Mouse (Mus musculus) hindbrain, embryonic 11.5 days (tissue): ENCODE data around the gene Adap1. TPM values are rescaled to one million over a fixed set of nuclear protein-coding genes. Genes with fewer than 3 reads are reported as not detected.

ENCODE experiments used
- ATAC-seq: fragments of 200-750 bp; cut with Nextera tagmentation; 2 replicates; pipeline ENCODE4 v1.8.0; 2017; ENCODE audit warnings: mild to moderate bottlenecking, moderate TSS enrichment, moderate library complexity; ENCODE audit not compliant: low FRiP score
- DNase-seq: peaks from one replicate; pipeline ENCODE4 v3.0.0-alpha.2; 2015; ENCODE audit warnings: low spot score
- H3K27ac ChIP-seq: fragments of 300-500 bp; sonication (generic); 2 replicates; pipeline ENCODE4 v1.5.1; 2014; ENCODE audit warnings: mild to moderate bottlenecking, low read depth, low read length
- H3K27me3 ChIP-seq: fragments of 300-500 bp; sonication (generic); 2 replicates; pipeline ENCODE4 v1.6.1; 2014; ENCODE audit warnings: mild to moderate bottlenecking, low read length, moderate library complexity, mixed read lengths; ENCODE audit not compliant: control insufficient read depth, insufficient read depth
- H3K36me3 ChIP-seq: fragments of 300-500 bp; sonication (generic); 2 replicates; pipeline ENCODE4 v1.6.1; 2014; ENCODE audit warnings: mild to moderate bottlenecking, low read length, moderate library complexity, mixed read lengths; ENCODE audit not compliant: control insufficient read depth, insufficient read depth
- H3K4me1 ChIP-seq: fragments of 300-500 bp; sonication (generic); replicated peaks from 2 replicates; pipeline ENCODE4 v1.6.1; 2014; ENCODE audit warnings: low read length, mixed read lengths; ENCODE audit not compliant: control insufficient read depth, insufficient read depth
- H3K4me2 ChIP-seq: fragments of 300-500 bp; sonication (generic); replicated peaks from 2 replicates; pipeline ENCODE4 v1.6.1; 2014; ENCODE audit warnings: mild to moderate bottlenecking, low read depth, low read length
- H3K4me3 ChIP-seq: fragments of 300-500 bp; sonication (generic); 2 replicates; pipeline ENCODE4 v1.5.1; 2014; ENCODE audit warnings: low read depth, low read length
- H3K9ac ChIP-seq: fragments of 300-500 bp; sonication (generic); 2 replicates; pipeline ENCODE4 v1.6.1; 2014; ENCODE audit warnings: low read depth, low read length
- H3K9me3 ChIP-seq: fragments of 300-500 bp; sonication (generic); 2 replicates; pipeline ENCODE4 v1.6.1; 2016; ENCODE audit warnings: low read length; ENCODE audit not compliant: control insufficient read depth
- WGBS: fragments of 180-500 bp; shearing (Covaris S2); extraction: QIAGEN DNeasy Blood & Tissue Kit; methylation state at CpG from one replicate; pipeline ENCODE4 v1.1.7; 2014; 5-methylcytosine and 5-hydroxymethylcytosine counted together
- polyA plus RNA-seq: library from polyadenylated mRNA; unstranded; fragments of >200 nt; fragmentation: Nextera tagmentation; extraction: Ambion mirVana; gene quantifications from 2 replicates; pipeline ENCODE4 v1.2.1, GENCODE M21; 2014

Gene Adap1
- polyA plus RNA-seq = 2.1 and 4.0 TPM in 2 replicates

DNA sequence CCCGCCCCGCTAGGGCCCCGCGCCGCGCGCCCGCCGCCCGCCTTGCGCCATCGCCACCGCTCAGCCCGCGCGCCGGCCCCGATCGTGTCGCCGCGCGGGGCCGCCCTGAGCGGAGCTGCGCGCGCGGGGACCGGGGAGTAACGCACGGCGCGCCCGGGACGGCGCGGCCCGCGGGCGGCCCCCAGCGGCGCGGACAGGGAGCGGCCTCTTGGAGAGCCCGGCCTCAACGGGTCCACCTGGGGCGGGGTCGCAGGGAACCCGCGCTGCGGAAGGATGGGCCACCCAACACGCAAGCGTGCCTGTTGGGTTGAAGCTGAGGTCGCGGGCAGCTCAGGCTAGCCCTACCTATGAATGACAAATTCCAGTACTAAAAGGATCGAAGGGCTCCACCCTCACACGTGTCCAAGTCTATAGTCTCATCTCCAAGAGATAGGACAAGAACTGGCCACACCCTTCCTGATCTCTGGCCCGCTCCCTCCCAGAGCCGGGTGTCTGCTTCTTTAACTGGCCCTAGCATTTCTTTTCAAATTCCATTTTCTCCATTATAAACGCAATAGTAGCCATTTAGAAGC lies at the start of gene Adap1:
Gene Adap1 (minus strand): TSS at position 228 of the 572 bp plus-strand sequence.
- Histone ChIP-seq H3K36me3 (no peaks in the 10 kb centered on the region), H3K27me3 (peaks cover 27% of the 10 kb centered on the region), H3K4me3 (peak within 1 kb of the TSS; percentile 60), H3K9me3 (no peaks in the 10 kb centered on the region), H3K27ac (no peak within 1 kb of the TSS), H3K4me2 (peak within 1 kb of the TSS; percentile 98), H3K4me1 (0 out of 2 replicates have a peak, but pooled peaks cover 5% of the 10 kb centered on the region), H3K9ac (peak within 1 kb of the TSS; percentile 61)
- peak; percentile 67 for ATAC-seq
- peak; percentile 75 for DNase-seq
- 4% methylated on average over 52 of the region's 61 CpGs for WGBS

DNA sequence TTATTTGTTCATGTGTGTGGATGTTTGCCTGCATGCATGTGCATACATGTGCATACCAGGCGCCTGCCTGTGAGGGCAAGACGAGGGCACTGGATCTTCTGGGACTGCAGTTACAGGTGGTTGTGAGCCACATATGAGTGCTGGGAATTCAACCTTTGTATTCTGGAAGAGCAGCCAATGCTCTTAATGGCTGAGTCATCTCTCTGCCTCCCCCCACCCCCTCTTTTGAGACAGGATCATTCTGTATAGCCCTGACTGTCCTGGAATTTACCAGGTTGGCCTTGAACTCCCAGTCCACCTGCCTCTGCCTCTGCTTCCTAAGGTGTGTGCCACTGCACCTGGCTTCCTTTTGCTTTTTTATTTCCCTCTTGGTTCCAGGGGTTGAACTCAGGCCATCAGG lies 49.4 kb upstream of the Adap1 start:
- WGBS = 81% methylated on average over 2 of the region's 2 CpGs
- H3K27me3 ChIP-seq = no peaks in the 10 kb centered on the region
- H3K4me2 ChIP-seq = no peak overlapping the region
- no peak overlapping the region for H3K9ac ChIP-seq
- no peak overlapping the region for H3K27ac ChIP-seq
- no peak overlapping the region for H3K4me3 ChIP-seq
- H3K4me1 ChIP-seq = peaks cover 4% of the 10 kb centered on the region; the same call in 1 of the 2 replicates
- H3K36me3 ChIP-seq = no peaks in the 10 kb centered on the region
- ATAC-seq (no peak), DNase-seq (no peak)
- H3K9me3 ChIP-seq = no peaks in the 10 kb centered on the region

DNA sequence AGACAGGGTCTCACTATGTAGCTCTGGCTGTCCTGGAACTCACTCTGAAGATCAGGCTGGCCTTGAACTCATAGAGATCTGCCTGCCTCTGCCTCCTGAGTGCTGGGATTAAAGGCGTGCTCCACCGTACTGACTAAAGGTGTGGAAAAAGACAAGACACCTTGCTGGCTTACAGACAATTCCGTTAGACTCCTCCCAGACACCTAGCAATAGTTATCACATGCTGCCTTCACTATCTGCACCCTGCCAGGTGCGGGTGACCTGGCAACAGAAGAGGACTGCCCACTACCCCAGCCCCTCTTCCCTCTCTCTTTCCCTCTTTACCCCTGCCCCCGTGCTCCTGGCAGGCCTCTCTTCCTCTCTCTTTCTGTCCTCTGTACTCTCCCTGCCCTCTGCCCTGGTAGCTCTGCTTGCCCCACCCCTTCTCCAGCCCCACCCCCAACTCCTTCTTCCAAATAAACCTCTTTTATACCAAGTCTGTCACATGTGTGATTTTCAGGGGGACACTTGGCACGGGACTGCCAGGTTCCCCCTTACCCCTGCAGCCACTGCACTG lies 48.5 kb upstream of the Adap1 start:
- no peak overlapping the region for H3K27ac ChIP-seq
- H3K4me3 ChIP-seq = no peak overlapping the region
- 84% methylated on average over 6 of the region's 6 CpGs for WGBS
- H3K27me3 ChIP-seq = no peaks in the 10 kb centered on the region
- H3K4me1 ChIP-seq = peaks cover 4% of the 10 kb centered on the region; the same call in 1 of the 2 replicates
- no peaks in the 10 kb centered on the region for H3K9me3 ChIP-seq
- H3K4me2 ChIP-seq = no peak overlapping the region
- H3K36me3 ChIP-seq = no peaks in the 10 kb centered on the region
- DNase-seq = no peak
- no peak for ATAC-seq
- no peak overlapping the region for H3K9ac ChIP-seq

DNA sequence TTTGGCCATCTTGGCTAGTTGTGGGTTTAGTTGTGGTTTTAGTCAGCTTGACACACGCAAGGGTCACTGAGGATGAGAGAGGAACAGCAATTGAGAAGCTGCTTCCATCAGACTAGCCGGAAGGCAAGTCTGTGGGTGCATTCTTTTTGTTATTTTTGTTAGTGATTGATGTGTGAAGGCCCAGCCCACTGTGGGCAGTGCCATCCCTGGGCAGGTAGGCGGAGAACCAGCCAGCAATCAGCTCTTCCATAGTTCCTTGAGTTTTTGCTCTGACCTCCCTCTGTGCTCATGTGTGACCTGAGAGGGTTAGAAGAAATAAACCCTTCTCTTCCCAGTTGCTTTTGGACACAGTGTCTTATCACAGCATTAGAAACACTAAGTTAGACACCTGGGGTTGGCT lies 47.7 kb upstream of the Adap1 start:
- H3K9ac ChIP-seq = no peak overlapping the region

DNA sequence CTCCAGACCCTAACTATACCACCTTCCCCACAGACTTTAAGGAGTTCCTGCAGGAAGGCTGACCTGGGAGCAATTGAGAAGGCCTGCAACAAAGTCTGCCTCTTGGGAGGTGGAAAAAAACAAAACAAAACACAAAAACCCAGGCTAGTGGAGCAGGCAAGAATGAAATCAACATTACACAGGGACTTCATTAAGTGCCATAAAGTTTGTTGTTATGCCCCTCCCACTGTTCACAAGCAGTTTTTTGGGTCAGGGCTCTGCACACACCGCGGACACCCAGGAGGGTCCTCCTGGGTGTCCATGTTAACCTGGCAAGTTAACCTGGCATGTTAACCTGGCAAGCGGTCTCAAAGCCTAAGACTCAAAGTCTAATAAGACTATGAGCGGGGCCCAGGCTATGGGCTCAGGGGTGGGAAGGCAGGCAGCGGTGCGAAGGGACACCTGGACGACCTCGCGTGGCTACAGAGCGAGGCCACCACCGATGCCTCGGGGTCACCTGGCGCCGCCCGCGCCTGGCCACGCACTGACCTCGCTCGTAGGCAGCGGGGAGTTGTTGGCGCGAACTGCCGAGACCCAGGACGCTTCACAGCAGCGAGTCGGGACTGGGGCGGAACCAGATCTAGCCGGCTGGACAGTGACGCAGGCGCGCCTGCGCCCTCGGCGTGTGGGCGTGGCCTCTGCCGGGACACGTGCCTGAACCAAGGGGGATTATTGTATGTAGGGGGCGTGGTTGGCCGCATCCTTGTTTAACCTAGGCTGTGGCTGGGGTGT lies 46.4 kb upstream of the Adap1 start:
- Histone ChIP-seq H3K36me3 (no peaks in the 10 kb centered on the region), H3K9ac (peak overlapping the region; percentile 87), H3K27ac (peak overlapping the region; percentile 53; the same call in 1 of the 2 replicates), H3K4me1 (peaks cover 4% of the 10 kb centered on the region; the same call in 1 of the 2 replicates), H3K27me3 (no peaks in the 10 kb centered on the region), H3K9me3 (no peaks in the 10 kb centered on the region), H3K4me3 (peak overlapping the region; percentile 51), H3K4me2 (peak overlapping the region; percentile 88)
- DNase-seq (peak; percentile 95), ATAC-seq (peak; percentile 92)
- WGBS = under 1% methylated on average over 38 of the region's 39 CpGs

More for the DNA sequence above, 47.7 kb upstream of the Adap1 start:
- Histone ChIP-seq H3K4me1 (peaks cover 4% of the 10 kb centered on the region; the same call in 1 of the 2 replicates), H3K27me3 (no peaks in the 10 kb centered on the region), H3K36me3 (no peaks in the 10 kb centered on the region), H3K4me2 (no peak overlapping the region), H3K9me3 (no peaks in the 10 kb centered on the region), H3K27ac (no peak overlapping the region), H3K4me3 (no peak overlapping the region)
- WGBS = 77% methylated on average over 3 of the region's 3 CpGs
- ATAC-seq = no peak
- DNase-seq = no peak

DNA sequence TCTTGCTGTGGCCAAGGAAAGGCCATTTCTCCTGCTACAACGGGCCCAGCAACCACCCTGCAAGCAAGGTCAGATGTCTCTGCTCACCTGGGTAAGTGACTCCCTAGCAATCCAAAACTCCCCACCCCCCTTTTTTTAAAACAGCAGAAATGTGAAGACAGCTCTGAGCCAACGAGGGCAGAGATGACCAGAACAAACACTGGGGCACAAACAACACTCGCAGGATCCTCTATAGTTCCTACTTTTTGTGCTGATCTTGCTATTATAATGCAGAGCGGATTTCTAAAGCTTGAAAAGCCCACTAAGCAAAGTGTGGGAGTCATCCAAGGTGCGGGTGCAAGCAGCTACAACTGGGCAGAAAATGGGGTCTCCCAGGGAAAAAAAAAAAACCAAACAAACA lies 45.7 kb upstream of the Adap1 start:
- Histone ChIP-seq H3K4me2 (peak overlapping the region; percentile 88; the same call in 1 of the 2 replicates), H3K4me1 (peaks cover 4% of the 10 kb centered on the region; the same call in 1 of the 2 replicates), H3K9me3 (no peaks in the 10 kb centered on the region), H3K4me3 (no peak overlapping the region), H3K27me3 (no peaks in the 10 kb centered on the region), H3K9ac (no peak overlapping the region; the same call in 1 of the 2 replicates), H3K27ac (no peak overlapping the region), H3K36me3 (no peaks in the 10 kb centered on the region)
- WGBS = 60% methylated on average over 5 of the region's 5 CpGs
- no peak for DNase-seq
- ATAC-seq = no peak

DNA sequence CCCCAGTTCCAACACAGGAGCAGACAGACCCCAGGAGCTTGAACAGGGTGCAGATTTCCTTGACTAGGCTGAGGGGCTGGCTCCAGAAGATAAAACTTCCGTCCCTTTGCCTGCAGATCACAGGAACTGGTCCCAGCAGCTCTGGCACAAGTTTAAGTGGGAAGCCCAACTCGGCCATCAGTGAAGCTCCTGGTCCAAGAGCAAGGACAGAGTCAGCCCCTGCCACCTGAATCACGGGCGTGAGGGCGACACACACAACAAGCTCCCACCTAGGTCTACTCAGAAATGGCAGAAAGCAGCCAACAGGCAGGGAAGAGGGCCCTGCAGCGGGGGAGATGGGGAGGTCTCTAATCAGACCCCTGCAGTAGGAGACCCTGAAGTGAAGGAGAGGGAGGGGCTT lies 44.9 kb upstream of the Adap1 start:
- Histone ChIP-seq H3K27me3 (no peaks in the 10 kb centered on the region), H3K9me3 (no peaks in the 10 kb centered on the region), H3K4me3 (no peak overlapping the region), H3K27ac (no peak overlapping the region), H3K36me3 (no peaks in the 10 kb centered on the region), H3K4me2 (no peak overlapping the region), H3K4me1 (peaks cover 4% of the 10 kb centered on the region; the same call in 1 of the 2 replicates), H3K9ac (no peak overlapping the region)
- ATAC-seq (no peak), DNase-seq (no peak)
- WGBS = 83% methylated on average over 6 of the region's 6 CpGs

DNA sequence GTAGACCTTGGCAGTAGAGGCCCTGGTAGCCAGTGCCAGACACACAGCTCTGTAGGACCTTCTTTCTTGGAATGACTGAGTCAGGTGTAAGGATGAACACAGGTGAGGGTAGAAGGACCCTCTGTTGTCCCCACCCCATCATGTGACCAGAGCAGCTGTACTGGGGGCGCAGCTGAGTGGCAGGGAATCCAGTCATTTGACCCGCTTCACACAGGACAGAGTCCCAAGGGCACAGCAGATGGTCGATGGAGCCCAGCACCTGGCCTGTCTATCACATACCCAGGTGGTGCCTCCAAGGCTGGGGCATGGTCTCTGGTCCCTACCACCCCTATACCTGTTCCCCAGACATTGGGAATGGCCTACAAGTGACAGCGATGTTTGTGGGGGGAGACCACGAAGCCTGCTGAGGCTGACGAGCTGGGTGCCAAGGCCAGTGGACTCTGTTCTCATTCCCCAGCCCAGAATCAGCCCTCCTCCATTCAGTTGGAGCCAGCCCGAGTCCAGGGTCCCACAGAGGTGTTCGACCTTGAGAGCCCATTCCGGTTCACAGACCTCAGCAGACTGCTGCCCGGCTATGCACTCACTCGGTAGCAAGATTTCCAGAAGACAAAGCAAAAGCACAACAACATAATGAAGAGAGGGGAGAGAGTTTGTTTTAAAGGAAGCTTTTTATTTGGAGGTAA lies 43.4 kb upstream of the Adap1 start:
- WGBS = 86% methylated on average over 11 of the region's 11 CpGs
- peaks cover 4% of the 10 kb centered on the region; the same call in 1 of the 2 replicates for H3K4me1 ChIP-seq

More for the DNA sequence above, 43.4 kb upstream of the Adap1 start:
- Histone ChIP-seq H3K36me3 (no peaks in the 10 kb centered on the region), H3K27ac (no peak overlapping the region), H3K4me2 (no peak overlapping the region), H3K4me3 (no peak overlapping the region), H3K27me3 (no peaks in the 10 kb centered on the region; the same call in 1 of the 2 replicates), H3K9me3 (no peaks in the 10 kb centered on the region), H3K9ac (no peak overlapping the region)
- no peak for DNase-seq
- ATAC-seq = no peak
